Mouse (Mus musculus) gastrocnemius, postnatal 14 days (tissue): Measurements from ENCODE around the gene Ltf. TPM values are rescaled to one million over a fixed set of nuclear protein-coding genes. Genes with fewer than 3 reads are reported as not detected.

Experiments
- DNase-seq: peaks from one replicate; pipeline ENCODE4 v3.0.0; 2021; ENCODE audit warnings: mixed read lengths
- intact Hi-C: fragments of 180-260 bp; cut with DNase I; formaldehyde crosslinking; loops from one replicate; pipeline ENCODE4 v1.15.1; 2025; ENCODE audit warnings: low total_unique reads
- total RNA-seq, 2 experiments: library from RNA; stranded (reverse); gene quantifications; 2 replicates each; pipeline ENCODE4 v1.2.3; 2021

Gene Ltf
- total RNA-seq, 2 experiments from 2014 or later, result 0.24 to 0.27 TPM

DNA sequence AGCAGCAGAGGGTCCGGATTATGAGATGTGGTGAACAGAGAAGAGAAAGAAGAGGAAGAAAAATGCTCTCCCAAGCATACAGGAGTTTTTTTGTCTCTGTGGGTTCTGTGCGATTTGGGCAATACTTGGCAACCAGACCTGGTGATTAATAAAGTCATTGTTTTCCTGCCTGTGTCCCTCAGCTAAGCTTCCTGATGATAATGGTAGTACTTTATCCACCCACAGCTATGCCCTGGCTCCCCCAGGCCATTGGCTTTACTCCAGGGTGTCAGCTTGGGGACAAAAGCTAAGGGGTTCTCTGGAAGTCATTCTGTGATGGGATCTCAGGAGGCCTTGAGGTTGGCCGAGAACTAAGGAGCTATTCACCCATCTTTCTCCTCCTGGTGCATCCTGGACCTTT lies 7.0 kb upstream of the Ltf start:
- intact Hi-C loops, result no loop called here
- no peak for DNase-seq

DNA sequence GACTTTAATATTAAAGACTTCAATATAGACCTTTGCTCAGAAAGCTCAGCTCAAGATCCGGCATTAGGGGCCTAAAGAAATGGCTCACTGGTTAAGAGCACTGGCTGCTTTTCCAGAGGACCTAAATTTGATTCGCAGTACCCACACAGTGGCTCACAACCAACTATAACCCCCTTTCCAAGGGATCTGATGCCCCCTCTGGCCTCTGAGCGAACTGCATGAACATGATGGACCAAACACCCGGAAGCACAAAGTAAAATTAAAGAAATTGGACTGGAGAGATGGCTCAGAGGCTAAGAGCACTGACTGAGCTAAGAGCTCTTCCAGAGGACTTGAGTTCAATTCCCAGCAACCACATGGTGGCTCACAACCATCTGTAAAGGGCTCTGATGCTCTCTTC lies 3.4 kb upstream of the Ltf start:
- intact Hi-C loops, result no loop called here
- no peak for DNase-seq

DNA sequence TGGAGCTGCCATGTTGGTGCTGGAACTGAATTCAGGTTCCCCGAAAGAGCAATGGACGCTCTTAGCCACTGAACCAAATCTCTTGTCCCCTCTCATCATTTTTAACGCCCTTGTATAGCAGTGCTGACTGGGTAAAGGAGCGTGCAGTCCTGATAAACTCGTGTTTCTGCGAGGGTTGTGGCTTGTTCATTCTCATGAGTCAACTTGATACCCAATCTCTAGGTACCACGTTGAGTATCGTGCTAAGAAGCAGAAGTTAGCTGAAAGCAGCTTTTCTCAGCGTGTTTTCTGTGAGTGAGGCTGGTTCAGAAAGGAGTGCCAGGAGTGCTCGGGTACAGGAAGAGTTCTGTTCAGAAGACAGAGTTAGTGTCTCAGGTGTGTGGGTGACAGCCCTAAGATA lies 7.7 kb downstream of the Ltf start:
- intact Hi-C loops, result no loop called here
- no peak for DNase-seq

DNA sequence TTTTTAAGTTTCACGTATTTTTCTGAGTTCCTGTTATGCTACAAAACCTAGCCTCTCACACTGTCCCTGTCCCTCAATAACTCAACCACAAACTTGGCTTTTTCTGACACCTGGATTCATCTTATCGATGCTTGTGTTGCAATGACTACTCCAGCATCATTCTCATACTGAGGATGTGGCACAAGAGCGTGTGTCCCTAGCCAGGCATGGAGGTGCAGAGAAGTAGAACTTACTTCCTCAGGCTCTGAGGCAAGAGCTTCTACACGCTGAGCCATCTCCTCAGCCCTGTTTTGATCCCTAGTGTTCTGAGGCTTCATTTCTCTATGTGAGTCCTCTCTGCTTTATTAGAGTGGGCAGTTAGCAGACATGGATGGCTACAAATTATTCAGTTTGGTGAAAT lies 14.6 kb downstream of the Ltf start:
- DNase-seq, result no peak
- intact Hi-C loops, result no loop called here

DNA sequence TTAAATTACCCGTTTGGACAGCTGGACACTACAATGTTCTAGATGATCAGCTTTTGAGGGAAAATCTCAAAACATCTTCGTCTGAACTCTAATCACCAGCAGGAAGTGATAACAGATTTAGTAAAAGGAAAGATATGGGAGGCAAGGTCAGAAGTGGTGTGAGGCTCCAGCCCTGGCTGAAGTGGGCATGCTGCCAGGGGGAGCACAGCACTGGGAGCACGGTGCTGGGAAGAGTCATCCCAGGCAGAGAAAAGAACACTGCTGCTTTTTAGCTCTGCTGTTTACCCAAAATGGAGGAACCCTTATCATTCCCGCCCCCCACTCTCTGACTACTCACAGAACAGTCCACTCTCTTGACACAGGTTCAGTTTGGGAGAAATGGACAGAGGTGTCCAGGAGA lies 20.9 kb downstream of the Ltf start:
- intact Hi-C loops, result loop anchor here (5.0 kb wide), 1 partner anchor 43 kb away; no protein-coding TSS in a partner anchor
- DNase-seq, result peak; percentile 32

DNA sequence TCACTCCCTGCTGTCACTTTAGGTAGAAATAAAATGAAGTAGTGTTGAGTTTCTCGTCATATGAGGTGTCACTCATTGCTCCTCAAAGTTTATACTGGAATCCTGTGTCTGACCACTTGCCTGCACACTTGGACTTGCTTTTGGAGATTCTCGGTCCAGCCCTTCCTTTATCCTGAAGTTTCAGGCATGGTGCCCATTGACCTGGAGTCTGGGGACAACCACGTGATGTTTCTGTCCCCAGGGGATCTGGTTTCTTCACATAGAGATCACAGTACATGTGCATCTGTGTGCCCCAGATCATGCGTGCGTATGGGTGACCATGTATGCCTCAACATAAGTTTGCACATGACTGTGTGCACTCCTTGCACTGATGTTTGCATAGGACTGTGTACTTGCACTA lies 23.2 kb downstream of the Ltf start:
- intact Hi-C loops, result no loop called here
- peak; percentile 21 for DNase-seq

DNA sequence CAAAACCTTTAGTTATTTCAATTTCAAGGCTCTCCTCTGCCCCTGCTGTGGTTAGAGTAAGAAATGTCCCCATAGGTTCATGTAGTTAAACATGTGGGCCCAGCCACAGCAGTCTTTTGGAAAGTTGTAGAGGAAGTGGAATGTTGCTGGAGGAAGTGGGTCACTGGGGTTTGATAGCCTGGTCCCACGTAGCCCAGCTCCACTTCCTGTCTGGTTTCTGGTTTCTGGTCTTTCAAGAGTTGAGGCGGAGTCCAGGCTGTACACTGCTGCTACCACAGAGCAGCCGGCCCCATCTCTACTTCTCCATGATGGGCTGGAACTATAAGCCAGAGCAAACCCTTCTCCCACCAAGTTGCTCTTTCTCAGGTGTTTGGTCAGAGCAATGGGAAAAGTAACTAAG lies 27.2 kb downstream of the Ltf start:
- intact Hi-C loops, result no loop called here
- no peak for DNase-seq

DNA sequence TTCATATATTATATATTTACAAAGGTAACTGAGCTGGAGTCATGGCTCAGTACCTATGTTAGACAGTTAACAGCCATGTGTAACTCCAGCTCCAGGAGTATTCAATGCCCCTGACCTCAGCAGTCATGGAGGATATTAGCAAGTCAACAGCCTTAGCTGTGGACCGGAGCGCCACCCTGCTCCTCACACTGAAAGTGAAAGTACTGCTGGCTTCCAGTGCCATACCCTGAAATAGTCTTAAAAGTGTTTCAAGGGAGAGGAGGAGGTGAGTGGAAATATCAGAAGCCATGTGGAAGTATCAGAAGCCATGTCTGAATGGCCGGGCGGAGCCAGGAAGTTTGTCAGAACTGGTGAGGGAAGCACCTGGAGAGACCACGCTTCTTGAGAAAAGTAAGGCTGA lies 28.2 kb downstream of the Ltf start:
- no peak for DNase-seq
- intact Hi-C loops, result no loop called here

DNA sequence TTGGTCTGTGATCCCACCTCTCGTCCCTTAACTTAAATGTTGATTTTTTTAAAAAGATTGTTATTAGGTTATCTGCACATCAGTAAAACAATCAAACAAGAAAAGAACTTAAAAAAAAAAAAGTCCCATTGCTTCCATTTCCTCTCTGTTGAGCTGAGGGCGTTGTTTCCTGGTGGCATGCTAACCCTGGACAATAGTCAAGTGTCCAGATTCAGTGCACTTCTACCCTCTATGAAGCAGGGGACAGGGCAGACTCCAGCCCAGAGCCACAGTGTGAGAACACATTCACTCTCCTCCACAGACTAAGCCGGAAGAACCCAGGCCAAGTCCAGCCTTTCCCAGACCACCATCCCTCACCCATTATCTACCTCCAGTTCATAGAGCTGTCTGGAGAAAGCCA lies 29.4 kb downstream of the Ltf start:
- intact Hi-C loops, result no loop called here

DNA sequence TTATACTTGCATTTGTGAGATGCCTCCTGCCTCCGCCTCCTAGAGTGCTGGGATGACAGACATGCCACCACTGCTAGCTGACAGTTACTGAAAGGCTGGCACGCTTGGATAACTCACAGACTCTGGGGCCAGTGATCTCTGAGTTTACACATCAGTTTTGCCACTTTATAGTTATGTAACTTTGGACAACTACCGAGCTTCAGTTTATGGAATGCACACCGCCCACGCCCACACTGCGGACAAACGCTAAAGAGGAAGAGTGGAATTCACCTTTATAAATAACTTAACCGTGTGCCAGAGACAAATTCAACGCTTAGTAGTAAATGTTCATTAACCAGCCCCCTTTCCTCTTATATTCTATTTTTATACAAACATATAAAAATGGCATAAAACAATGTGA lies 35.9 kb downstream of the Ltf start:
- DNase-seq, result no peak

More for the DNA sequence above, 29.4 kb downstream of the Ltf start:
- no peak for DNase-seq

DNA sequence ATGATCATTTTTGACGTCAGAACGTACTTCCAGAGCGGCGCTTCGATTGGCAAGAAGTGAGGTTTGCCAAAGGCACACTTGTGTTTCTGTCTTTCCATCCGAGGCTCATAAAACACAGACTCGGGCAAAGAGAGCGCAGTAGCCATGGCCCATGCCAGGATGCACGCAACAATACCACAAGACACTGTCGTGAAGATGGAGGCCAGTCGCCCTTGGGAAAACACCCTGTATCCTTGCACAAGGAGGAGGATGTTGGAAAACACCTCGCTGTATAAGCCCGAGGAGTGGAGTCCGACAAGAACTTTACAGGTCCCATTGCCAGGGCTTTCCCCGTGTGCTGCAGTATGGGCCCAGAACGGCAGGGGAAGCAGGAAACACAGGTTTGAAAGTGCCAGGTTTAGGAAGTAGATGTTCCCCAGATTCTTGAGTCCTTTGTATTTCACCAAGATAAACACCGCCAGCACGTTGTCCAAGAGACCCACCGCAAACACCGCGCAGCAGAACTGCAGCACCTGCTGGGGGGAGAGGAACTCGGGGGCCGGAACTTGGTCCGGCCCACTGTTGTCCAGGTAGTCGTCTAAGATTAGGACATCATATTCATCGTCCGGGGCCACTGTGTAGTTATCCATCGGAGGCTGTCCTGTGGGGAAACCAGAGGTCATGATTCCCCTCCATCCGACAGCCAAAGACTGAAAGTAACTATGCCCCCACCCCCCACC lies 36.9 kb downstream of the Ltf start:
- intact Hi-C loops, result no loop called here
- DNase-seq, result no peak

More for the DNA sequence above, 35.9 kb downstream of the Ltf start:
- intact Hi-C loops, result no loop called here

DNA sequence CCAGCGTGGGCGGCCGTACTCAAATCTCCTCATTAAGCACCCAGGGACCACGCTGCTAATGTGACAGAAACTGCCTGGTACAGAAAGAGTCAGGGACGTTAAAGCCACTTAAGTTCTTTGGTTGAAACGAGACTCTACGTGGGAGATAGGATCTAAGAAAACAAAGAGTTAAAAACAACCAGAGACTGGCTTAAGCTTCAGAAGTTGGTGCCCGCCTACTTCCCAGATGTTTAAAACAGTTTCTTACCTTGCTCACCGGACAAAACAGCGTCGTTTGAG lies 37.4 kb downstream of the Ltf start:
- intact Hi-C loops, result no loop called here

DNA sequence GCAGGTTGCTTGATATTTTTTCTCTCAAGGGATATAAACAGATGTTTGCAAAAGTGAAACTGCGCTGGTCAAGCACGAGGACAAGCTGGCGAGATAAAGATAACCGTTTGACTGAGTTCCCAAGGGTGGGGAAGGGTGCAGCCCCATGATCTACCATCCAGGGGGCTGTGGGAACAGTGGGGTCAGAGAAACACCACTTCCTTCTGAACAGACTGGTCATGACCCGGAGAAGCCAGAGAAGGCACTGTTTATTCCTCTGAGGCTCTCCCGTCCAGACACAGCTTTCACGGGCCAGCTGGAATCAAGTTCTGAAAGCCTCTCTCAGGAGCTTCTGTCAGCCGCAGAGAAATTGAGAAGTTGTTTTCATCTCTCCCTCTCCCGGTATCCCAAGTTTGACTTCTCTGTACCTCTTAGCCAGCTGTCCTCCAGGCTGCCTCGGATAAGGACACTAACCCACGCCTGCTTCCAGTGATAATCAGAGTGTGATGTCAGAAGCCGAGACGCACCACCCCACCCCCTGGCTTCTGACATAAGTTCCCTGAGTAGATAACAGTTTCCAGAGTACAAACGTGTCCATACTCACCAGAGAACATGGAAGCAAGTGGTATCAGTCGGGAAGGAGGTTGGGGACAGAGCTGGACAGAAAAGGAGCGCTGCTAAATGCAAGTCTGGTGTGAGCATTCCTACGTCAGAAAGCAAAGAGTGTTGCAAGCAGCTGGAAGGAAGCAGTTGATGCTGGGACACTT lies 37.9 kb downstream of the Ltf start, which contains the start of gene Ccrl2:
TSS of gene Ccrl2 (minus strand) at position 722 of the 746 bp plus-strand sequence.
- peak; percentile 27 for DNase-seq
- intact Hi-C loops, result no loop called here

More for the DNA sequence above, 37.4 kb downstream of the Ltf start:
- no peak for DNase-seq

DNA sequence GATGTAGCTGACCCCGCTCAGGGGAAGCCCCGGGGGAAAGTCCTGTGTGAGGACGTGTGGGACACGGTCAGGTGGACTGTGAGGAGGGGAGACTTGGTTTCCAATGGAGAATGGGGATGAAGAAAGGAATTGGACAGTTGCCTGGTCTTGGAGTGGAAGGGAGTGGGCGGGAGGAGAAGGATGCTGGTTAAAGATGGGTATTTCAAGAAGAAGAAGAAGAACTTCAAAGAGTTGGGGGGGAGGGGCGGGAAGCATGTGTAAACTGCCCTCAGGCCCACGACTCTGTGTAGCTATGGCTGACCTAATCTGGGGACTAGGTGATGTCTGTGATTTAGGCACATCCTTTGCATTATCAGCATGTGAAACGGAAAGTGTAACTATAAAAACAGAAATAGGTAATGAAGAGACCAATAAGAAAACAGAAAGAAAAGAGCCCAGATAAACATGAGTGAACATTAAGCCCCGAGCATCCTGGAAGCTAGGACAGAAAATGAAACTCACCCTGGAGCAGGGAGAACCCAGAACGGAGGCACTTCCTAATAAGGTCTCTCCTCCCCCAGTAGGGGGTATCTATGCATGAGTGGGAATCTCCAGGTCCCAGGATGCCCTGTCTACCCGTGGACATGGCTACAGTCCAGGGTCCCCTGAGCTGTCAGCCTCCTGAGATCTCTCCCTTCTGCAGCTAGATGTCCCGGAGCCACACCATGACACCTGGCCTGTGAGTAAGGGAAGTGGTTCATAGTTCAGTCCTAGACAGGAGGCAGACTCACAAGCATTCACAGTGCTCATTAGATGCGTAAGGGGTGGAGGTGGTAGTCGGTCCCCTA lies 38.7 kb downstream of the Ltf start:
- no peak for DNase-seq
- intact Hi-C loops, result no loop called here

DNA sequence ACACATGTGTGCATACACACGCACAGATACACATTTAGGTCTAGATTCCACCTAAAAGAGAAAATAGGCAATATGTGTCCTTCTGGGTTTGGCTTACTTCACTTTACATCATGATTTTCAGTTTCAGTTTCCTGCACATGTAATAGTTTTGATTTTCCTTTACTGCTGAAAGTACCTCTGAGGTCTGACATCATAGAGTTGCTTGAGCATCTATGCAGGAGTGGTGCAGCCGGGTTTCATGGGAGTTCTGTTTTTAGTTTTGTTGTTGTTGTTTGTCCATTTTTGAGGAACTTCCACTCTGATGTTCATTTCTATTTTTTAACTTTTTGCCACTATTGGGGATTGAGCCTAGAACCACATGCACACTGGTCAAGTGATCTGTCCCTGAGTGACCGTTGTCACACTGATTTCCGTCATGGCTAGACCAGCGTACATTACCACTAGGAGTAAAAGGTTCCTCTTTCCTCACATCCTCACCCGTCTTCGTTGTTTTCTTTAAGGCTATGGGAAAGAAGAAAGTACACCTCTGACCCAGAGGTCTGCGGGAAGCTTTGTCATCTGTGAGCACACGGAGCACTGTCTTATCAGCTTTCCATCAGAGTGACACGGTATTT lies 40.0 kb downstream of the Ltf start:
- no peak for DNase-seq
- intact Hi-C loops, result no loop called here

DNA sequence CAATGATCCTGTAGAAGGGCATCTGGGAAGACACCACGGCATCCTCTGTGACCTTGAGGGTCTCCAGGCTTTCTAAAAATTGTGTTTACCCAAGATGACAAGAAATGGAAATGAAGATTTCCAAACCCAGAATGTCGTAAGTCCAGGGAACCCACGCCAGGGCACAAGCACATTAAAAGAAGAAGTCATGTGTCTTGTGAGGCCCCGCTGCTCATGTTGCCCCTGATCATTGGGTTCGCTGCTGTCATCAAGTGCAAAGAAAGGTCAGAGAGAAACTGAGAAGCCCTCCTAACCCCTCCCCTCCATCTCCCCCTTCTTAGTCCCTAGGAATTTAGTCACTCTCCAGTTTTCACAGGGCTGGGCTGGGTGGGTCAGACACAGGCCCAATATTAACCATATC lies 43.8 kb downstream of the Ltf start:
- DNase-seq, result no peak
- intact Hi-C loops, result no loop called here

DNA sequence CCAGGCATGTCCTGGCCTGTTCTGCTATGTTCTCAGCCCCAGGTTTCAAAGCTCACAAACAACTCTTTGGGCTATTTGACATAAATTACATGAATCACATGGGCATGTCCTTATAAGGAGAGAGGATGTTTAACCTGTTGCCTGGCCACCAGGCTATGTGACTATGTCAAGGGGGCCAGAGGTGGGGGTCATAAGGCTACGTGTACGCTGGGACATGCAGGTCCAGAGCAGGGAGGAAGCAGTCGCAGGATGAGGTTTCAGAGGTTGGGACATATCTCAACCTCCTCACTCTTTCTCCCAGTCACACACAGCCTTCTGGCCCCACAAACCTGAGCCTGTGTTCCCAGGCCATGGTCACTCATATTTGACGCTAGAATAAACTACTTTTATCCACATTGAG lies 48.0 kb downstream of the Ltf start:
- intact Hi-C loops, result no loop called here
- no peak for DNase-seq

DNA sequence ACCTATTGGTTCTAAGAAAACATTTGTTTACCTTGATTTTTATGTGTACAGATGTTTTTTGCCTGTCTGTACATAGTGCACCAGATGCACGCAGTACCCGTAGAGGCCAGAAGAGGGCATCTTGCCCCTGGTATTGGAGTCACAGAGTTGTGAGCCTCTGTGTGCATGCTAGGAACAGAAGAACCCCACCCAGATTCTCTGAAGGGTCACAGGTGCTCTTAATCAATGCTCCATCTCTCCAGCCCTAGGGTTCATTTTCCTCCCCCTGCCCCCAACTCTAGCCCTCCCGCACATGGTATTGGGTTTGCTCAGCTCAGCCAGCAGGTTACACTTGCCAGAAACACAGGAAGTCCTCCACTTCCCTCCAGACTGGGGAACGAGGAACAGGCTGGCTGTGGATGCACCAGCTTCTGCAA lies 51.5 kb downstream of the Ltf start:
- intact Hi-C loops, result loop anchor here (2.0 kb wide), 1 partner anchor 72 kb away; no protein-coding TSS in a partner anchor
- DNase-seq, result peak; percentile 47

DNA sequence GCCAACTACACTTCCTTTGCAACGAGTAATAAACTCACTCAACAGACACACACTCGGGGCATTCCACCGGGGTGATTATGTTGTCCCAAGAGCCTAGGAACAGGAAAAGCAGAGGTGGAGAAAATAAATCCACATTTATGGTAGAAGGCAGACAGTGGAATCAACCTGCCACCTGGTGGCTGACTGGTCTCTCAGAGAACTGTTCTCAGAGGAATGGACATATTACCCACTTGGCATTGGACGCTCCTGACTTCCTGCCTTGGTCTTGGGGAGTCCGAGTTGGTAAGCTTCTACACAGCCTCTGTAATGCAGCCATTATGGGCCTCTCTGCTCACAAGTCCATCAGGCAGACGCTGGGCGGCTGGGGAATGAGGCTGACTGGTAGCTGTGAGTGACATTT lies 53.1 kb downstream of the Ltf start:
- DNase-seq, result peak; percentile 33
- intact Hi-C loops, result no loop called here

DNA sequence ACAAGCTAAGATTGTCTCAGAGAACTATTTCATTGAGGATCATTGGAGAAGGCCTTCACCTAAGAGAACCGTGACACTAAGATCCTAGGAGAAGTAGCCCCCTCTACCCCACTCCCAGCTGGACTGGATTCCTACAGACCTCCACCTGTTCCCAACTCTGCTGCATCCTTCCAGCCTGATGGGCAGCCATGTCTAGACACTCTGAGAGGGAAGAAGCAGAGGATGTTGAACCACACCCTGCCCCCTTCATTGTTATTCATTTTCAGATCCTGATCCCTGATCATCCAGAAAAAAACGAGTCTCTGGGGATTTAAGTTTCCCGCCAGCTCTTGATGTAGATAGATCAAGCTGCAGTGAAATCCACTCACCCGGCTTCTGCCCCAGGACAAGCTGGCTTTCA lies 53.9 kb downstream of the Ltf start:
- DNase-seq, result no peak
- intact Hi-C loops, result no loop called here
